ENCODE assay signal across 8 mouse cellular contexts in the genomic region with DNA sequence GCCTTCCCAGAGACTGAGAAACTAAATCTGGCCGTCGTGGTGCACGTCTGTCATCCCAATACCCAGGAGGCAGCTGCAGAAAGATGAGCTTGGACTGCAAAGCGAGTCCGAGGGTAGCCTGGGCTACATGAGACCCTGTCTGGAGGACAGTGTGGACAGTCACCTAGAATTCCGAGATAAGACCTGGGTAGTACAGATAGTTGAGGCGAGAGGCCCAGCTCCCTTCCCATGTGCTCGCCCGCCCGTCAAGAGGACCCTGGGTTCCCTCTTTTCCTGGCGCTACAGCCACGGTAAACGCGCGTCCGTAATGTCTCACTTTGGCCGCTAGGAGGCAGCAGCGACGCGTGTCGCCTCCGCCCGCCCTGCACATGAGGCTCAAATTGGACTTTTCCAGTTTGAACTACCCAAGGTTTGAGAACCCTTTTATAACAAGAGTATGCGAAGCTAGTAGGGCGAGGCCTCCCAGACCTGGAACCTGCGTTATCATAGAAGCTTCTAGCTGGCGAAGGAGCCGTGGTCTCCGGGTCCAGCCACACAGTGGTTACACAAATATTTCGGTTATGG. TPM values are rescaled to one million over a fixed set of nuclear protein-coding genes. Genes with fewer than 3 reads are reported as not detected.
A peak's percentile ranks its signal among the peaks of the same experiment; 100 is the strongest.
DNase-seq lines count a peak whose midpoint lies in the region; ATAC-seq and TF ChIP-seq lines count a peak whose summit lies in the region.

No protein-coding gene starts in this region.

- TF ChIP-seq CTCF in kidney, adult 2 months (conservative IDR thresholded peaks at IDR 0.05; ENCODE audit: insufficient read depth, insufficient read length, low read depth, low read length) = peak; percentile 96
- peak; percentile 99 for TF ChIP-seq CTCF in lung, postnatal 0 days (IDR thresholded peaks at IDR 0.05)

- no peaks in the 10 kb centered on the region for H3K36me3 ChIP-seq in kidney, adult 2 months (ENCODE audit: control insufficient read depth, insufficient read depth, low read length)
- no peaks in the 10 kb centered on the region for H3K36me3 ChIP-seq in lung, postnatal 0 days (ENCODE audit: insufficient read depth, low read length)

- TF ChIP-seq POLR2A in kidney, adult 2 months (IDR thresholded peaks at IDR 0.05; ENCODE audit: low read depth, low read length) = no peak

- WGBS in kidney, adult 2 months = 16% methylated on average over 30 of the region's 30 CpGs
- 15% methylated on average over 30 of the region's 30 CpGs for WGBS in lung, postnatal 0 days

- H3K4me2 ChIP-seq in lung, postnatal 0 days (replicated peaks; ENCODE audit: low read depth, low read length) = no peak overlapping the region

- H3K27me3 ChIP-seq in kidney, adult 2 months (replicated peaks; ENCODE audit: control insufficient read depth, insufficient read depth, low read length) = no peaks in the 10 kb centered on the region
- no peaks in the 10 kb centered on the region for H3K27me3 ChIP-seq in lung, postnatal 0 days (replicated peaks; ENCODE audit: insufficient read depth, low read length)

- peak; percentile 60 for DNase-seq in 3T3-L1 (ENCODE audit: low read depth, low spot score)
- peak; percentile 57 to 62 for DNase-seq in CD8-positive naive resting alpha-beta T cell, adult 2 months (ENCODE audit: low read depth in 2 of 2, low spot score in 2 of 2)
- peak; percentile 81 to 85 for DNase-seq in cerebellum, postnatal 10 days
- peak; percentile 71 for DNase-seq in gastrocnemius, postnatal 14 days
- peak; percentile 78 for DNase-seq in kidney, adult 2 months
- DNase-seq in lung, postnatal 0 days (ENCODE audit: low spot score) = peak; percentile 79
- peak; percentile 79 for DNase-seq in retina, postnatal 1 day
- DNase-seq in right cerebral cortex, adult 18-20 months = no peak

- H3K4me1 ChIP-seq in kidney, adult 2 months (ENCODE audit: control insufficient read depth, insufficient read depth, low read length) = no peaks in the 10 kb centered on the region
- H3K4me1 ChIP-seq in lung, postnatal 0 days (ENCODE audit: insufficient read depth, low read depth, low read length) = no peaks in the 10 kb centered on the region

- H3K9ac ChIP-seq in lung, postnatal 0 days (replicated peaks; ENCODE audit: low read depth) = no peak overlapping the region

- peak; percentile 40 for ATAC-seq in lung, postnatal 0 days

- no peaks in the 10 kb centered on the region for H3K9me3 ChIP-seq in lung, postnatal 0 days (ENCODE audit: low read length)

- intact Hi-C loops in gastrocnemius, postnatal 14 days (cut with DNase I; ENCODE audit: low total_unique reads) = no loop called here

- no peak for TF ChIP-seq EP300 in lung, postnatal 0 days (IDR thresholded peaks at IDR 0.05)

- H3K27ac ChIP-seq in kidney, adult 2 months (ENCODE audit: insufficient read depth, low read depth, low read length) = no peak overlapping the region
- no peak overlapping the region for H3K27ac ChIP-seq in lung, postnatal 0 days (ENCODE audit: low read length)

- H3K4me3 ChIP-seq in kidney, adult 2 months (ENCODE audit: insufficient read depth, low read depth, low read length) = no peak overlapping the region
- no peak overlapping the region for H3K4me3 ChIP-seq in lung, postnatal 0 days (ENCODE audit: low read depth, low read length)

RNA-seq across cellular contexts. Expression of a gene that starts 13.2 kb away (rescaled TPM):
- under 1 TPM in 1 of 2 experiments, not detected in 1; 0.09 TPM for total RNA-seq in gastrocnemius, postnatal 14 days (2021)
- polyA plus RNA-seq in kidney, adult 2 months (2012; rRNA removed) = 0.42 and 0.48 TPM in 2 replicates
- 0.13 and 0.16 TPM in 2 replicates for polyA plus RNA-seq in lung, postnatal 0 days (2015; fragmentation: Nextera tagmentation; extraction: Ambion mirVana)

RNA-seq across cellular contexts. Expression of a gene that starts 16.6 kb away (rescaled TPM):
- total RNA-seq in gastrocnemius, postnatal 14 days (2021) = 1 to 10 TPM; 5.2 to 7.0 TPM
- 25.3 and 27.4 TPM in 2 replicates for polyA plus RNA-seq in kidney, adult 2 months (2012; rRNA removed)
- 7.3 and 7.6 TPM in 2 replicates for polyA plus RNA-seq in lung, postnatal 0 days (2015; fragmentation: Nextera tagmentation; extraction: Ambion mirVana)

RNA-seq across cellular contexts. Expression of a gene that starts 18.0 kb away (rescaled TPM):
- 10 to 100 TPM in 1 of 2 experiments, 1 to 10 TPM in 1; 4.8 to 71.3 TPM for total RNA-seq in gastrocnemius, postnatal 14 days (2021)
- 19.8 and 26.2 TPM in 2 replicates for polyA plus RNA-seq in kidney, adult 2 months (2012; rRNA removed)
- polyA plus RNA-seq in lung, postnatal 0 days (2015; fragmentation: Nextera tagmentation; extraction: Ambion mirVana) = 9.4 and 10.7 TPM in 2 replicates

RNA-seq across cellular contexts. Expression of a gene that starts 41.6 kb away (rescaled TPM):
- total RNA-seq in gastrocnemius, postnatal 14 days (2021) = 1 to 10 TPM; 5.4 to 6.6 TPM
- 9.4 and 11.0 TPM in 2 replicates for polyA plus RNA-seq in kidney, adult 2 months (2012; rRNA removed)
- polyA plus RNA-seq in lung, postnatal 0 days (2015; fragmentation: Nextera tagmentation; extraction: Ambion mirVana) = 0.24 and 0.25 TPM in 2 replicates

RNA-seq across cellular contexts. Expression of a gene that starts 45.0 kb away (rescaled TPM):
- 10 to 100 TPM; 23.0 to 27.9 TPM for total RNA-seq in gastrocnemius, postnatal 14 days (2021)
- 60.5 and 94.7 TPM in 2 replicates for polyA plus RNA-seq in kidney, adult 2 months (2012; rRNA removed)
- 28.0 and 30.5 TPM in 2 replicates for polyA plus RNA-seq in lung, postnatal 0 days (2015; fragmentation: Nextera tagmentation; extraction: Ambion mirVana)
